Mouse (Mus musculus) neutrophil, adult 59 days (primary cell): ENCODE results near the gene Naa15. TPM values are rescaled to one million over a fixed set of nuclear protein-coding genes. Genes with fewer than 3 reads are reported as not detected.

Source experiments
- total RNA-seq, 2 experiments: library from RNA; stranded (reverse); gene quantifications; 1 replicate in 1 of 2; 2 replicates in 1 of 2; pipeline ENCODE4 v1.2.4; 2023

The Naa15 gene
- total RNA-seq = 10 to 100 TPM; 31.2 to 41.8 TPM

GRCm38 (mm10) chr3:51415098-51416072 is at the start of gene Naa15:
Gene Naa15, plus strand, starts transcription at chr3:51415148.

GRCm38 (mm10) chr3:51396219-51397068 is 18.5 kb upstream of the Naa15 start, which contains the start of gene Mgarp:
Gene Mgarp, minus strand, starts transcription at chr3:51396738.

GRCm38 (mm10) chr3:51408561-51409183 is 6.3 kb upstream of the Naa15 start, which contains the start of gene Ndufc1:
Gene Ndufc1, minus strand, starts transcription at chr3:51408988.

GRCm38 (mm10) chr3:51483741-51484359 is 68.9 kb downstream of the Naa15 start, which contains the start of gene Rab33b:
Gene Rab33b, plus strand, starts transcription at chr3:51483920.

Other genes starting within 250 kb of the Naa15 start
- 10 to 100 TPM; 13.9 to 17.1 TPM for gene Noct, start 190.7 kb upstream of the Naa15 start, total RNA-seq
- gene Elf2, start 74.5 kb upstream of the Naa15 start, total RNA-seq = 10 to 100 TPM; 80.6 to 83.8 TPM
- gene Mgarp, start 18.4 kb upstream of the Naa15 start, total RNA-seq = not detected
- 10 to 100 TPM; 56.3 to 67.2 TPM for gene Ndufc1, start 6.2 kb upstream of the Naa15 start, total RNA-seq
- 10 to 100 TPM; 23.6 to 28.1 TPM for gene Rab33b, start 68.8 kb downstream of the Naa15 start, total RNA-seq
- 10 to 100 TPM; 42.7 to 48.2 TPM for gene Setd7, start 145.7 kb downstream of the Naa15 start, total RNA-seq
- 100 to 1,000 TPM; 154 to 196 TPM for gene Mgst2, start 245.2 kb downstream of the Naa15 start, total RNA-seq